Mouse (Mus musculus): ENCODE measurements around the gene Cebpe.

Gene Cebpe

GRCm38 (mm10) chr14:54712074-54712473, at the start of gene Cebpe:
TSS of gene Cebpe (minus strand) at chr14:54712174.
- DNase-seq (ENCODE audit: low read depth, low spot score), result no peak

DNA sequence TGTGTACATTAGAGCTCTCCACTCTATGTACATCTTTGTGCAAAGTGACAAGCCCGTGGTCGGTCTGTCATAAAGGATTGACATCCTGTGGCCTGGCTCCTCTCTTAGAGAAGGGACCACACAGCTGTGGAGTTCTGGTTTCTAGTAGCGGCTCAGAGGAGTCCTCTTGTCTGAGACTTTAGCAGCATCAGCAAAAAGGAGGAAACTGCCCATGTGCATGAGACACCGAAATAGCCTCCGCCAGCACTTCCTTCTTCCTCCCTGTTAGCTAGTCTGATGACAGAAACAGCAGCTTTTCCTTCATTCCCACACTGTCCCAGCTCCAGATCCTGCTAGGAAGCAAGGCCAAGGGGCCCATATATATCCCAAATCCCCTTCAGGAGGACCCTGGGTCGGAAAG, 44.4 kb upstream of the Cebpe start:
- no peak for DNase-seq (ENCODE audit: low read depth, low spot score)

DNA sequence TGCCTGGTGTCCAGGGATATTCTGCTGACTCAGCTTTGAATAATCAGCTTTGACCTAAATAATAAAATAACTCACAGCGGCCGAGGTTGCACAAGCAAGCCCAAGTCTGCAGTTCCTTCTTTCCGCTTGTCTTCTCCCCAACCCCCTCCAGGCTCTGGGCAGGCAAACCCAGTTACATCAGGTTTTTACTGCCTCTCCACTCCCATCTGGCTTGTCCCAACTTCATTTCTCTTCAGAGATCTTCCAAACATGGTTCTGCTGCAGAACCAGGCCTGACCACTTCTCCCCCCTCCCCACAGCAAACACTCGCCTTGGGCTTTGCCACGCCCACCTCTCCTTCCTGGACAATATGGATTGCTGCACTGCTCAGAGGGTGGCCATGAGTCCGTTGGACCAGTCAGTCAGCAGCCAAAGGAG, 42.6 kb upstream of the Cebpe start:
- peak; percentile 68 for DNase-seq (ENCODE audit: low read depth, low spot score)

DNA sequence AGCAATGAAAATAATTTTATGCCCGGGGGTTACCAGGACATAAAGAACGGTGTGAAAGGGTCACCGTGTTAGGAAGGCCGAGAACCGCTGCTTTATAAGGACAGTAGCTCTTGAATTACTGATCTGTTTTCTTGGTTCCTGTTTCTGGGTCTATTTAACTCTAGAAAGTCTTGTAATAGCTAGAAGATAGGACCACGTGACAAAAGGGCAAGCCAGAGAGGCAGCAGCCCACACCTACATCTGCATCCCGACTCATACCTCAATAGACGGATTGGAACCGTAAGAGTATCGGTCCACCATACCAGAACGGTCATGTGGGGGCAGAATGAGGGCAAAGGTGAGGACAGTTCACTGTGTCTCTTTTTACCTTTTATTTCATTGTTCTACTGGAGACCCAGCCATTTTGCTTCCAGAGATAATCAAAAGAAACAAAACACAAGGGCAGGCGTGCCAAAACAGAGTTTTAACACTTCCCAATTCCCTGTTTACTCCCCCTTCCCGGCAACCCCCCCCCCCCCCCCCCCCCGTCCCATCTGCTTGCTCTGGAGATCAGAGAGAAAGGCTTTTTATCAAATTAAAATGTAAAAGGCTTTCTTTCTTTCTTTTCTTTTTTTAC, 42.1 kb upstream of the Cebpe start:
- DNase-seq (ENCODE audit: low read depth, low spot score), result no peak

DNA sequence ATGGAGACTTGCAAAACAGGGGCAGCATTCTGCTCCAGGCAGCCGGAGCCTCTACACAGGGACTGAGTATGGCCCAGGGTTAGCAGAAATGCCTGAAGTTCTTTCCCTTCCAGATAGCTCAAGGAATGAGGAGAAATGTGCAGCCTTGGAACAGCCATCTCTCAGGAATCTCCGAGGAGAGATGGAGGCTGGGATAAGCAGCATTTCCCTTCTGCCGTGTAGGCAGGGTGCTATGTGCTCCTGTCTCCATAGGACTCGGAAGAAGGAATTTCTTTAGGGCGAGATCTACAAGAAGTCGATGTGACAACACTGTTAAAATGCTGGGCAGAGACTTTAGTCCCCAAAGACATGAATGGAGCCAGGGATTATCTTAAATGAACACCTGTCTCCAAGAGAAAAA, 41.0 kb upstream of the Cebpe start:
- DNase-seq (ENCODE audit: low read depth, low spot score), result no peak

- DNase-seq (ENCODE audit: low read depth, low spot score), result no peak
Measured at GRCm38 (mm10) chr14:54751768-54752167, 39.8 kb upstream of the Cebpe start.

DNA sequence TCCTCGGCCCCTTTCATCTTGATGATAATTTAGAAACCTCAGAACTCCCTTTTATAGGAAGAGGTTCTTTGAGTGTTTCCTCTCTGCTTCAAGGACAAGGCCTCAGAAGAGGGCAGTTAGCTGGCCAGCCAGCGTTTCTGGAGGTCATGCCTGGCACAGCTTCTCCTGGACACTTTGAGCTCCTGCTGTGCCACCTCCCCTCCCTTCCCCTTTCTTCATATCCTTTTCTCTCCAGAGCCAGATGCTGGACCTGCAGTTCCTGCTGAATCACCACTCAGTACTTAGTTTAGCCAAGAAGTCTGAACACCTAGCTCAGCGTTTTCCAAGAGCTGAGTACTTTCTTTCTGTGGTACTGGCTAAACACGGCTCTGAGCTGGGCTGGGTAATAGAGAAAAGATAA, 37.3 kb upstream of the Cebpe start:
- no peak for DNase-seq (ENCODE audit: low read depth, low spot score)

DNA sequence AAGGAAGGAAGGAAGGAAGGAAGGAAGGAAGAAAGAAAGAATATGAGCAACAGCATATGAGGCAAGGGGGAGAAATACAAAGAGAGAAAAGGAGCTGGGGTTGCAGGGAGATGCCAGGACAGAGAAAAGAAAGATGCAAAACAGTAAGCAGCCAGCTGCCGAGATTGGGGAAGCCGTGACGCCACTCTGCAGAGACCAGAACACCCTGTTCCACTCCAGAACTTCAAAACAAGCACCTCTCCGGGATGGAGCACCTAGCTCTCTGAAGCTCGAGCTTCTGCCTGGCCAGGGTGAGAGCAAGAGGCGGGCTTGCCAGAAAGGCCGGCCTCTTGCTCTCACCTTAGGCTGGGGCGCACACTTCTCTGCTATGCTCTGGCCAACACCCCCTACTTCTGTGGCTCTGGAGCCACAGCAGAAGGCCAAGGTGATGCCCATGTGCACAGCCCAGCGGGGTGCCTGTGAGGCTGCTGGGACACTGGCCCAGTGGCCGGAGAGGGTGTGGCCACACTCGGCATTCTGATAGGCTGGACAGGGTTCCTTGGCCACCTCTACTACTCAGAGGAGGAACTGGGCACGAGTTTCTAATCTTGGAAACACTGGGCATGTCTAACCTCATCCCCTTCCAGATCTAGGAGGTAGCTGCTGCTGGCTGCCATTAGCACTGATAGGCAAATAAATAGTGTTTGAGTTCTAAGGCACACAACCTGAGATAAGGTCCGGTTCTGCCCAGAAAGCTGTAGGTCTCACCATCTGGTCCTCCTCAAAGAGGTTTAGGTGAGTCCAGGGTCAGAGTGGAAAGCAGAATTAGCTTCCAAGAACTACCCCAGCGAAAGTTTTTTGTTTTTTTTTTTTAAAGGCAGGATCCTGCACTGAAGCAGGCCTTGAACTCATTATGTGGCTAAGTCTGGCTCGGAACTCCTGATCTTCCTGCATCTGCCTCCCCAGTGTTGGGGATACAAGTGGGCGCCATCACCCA, 36.3 kb upstream of the Cebpe start:
- peak; percentile 66 for DNase-seq (ENCODE audit: low read depth, low spot score)

- no peak for DNase-seq (ENCODE audit: low read depth, low spot score)
Measured at GRCm38 (mm10) chr14:54746038-54746437, 34.1 kb upstream of the Cebpe start.

GRCm38 (mm10) chr14:54744473-54744872, 32.5 kb upstream of the Cebpe start:
- DNase-seq (ENCODE audit: low read depth, low spot score), result no peak

DNA sequence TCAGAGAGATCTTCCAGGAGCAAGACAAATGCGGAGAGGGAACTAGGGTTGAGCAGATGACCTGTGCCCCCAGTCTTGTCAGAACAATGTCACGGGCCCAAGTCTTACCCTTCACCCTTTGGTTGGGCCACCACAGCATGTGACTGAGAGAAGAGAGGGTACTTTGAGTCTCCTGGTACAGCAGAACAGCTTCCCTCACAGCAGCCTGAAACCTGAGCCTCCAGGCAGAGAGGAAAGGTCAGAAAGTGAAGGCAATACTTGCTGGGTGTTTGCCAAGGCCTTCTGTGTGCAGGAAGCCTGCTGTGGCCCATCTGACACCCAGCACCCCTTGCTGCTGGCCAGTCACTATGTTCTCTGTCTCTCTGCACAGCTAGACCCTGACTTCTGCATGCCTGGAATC, 30.4 kb upstream of the Cebpe start:
- no peak for DNase-seq (ENCODE audit: low read depth, low spot score)

GRCm38 (mm10) chr14:54741721-54742120, 29.7 kb upstream of the Cebpe start:
- no peak for DNase-seq (ENCODE audit: low read depth, low spot score)

DNA sequence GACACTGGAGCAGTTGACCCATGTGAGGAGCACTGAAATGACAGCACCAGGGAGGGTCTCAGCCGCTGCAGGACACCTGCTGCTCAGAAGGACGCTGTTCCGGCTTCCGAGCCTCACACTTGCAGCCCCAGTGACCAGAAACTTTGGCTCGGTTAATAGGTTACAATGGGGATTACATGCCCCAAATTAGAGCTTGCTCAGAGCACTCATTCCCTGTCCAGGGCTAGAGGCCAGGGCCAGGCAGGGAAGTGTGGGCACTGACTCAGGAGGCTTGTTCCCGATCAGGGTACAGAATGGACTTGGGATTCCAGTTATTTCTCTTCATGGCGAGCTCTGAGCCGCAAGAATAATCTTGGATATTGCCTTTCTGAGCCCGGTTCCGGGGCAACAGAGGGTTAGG, 25.7 kb upstream of the Cebpe start:
- no peak for DNase-seq (ENCODE audit: low read depth, low spot score)

DNA sequence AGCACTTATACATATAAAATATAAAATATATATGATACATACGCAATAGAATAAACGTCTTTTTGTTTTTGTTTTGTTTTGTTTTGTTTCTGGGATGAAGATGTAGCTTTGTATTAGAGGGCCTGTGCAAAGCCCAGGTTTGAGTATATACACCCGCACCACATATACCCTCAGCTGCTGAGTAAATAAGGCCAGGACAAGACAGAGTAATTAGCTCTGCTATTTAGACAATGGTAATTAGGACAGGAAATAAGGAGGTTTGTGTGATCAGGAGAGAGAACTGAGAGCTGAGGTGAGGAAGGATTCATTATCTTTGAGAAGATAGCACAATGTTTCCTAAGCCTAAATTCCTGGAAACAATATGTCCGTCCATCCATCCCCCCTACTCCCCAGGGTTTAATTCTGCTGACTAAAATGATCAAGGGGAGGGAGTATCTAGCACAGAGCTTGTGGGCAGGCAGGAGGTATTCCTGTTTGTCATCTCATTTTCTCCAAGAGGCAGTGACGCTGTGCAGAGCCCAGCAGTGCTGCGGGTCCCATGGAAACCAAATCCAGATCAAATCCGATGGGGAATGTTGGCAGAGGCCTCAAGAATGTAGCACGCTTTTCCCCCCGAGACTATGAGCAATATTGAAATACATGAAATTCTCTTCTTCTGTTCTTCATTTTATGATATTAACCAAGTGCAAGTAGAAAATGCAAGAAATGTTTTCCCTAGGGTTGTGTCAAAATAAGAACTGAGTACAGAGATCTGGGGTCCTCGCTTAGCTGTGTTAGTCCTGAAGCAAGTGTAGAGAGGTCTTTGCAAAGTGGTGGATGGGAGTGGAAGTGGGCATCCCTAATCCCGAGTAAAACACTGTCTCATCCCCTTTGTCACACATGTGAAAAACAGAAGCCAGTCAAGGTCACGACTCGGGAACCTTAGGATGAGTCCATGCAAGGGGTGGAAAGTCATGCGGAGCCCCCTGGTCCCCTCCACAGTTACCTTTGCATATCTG, 24.9 kb upstream of the Cebpe start:
- DNase-seq (ENCODE audit: low read depth, low spot score), result no peak

DNA sequence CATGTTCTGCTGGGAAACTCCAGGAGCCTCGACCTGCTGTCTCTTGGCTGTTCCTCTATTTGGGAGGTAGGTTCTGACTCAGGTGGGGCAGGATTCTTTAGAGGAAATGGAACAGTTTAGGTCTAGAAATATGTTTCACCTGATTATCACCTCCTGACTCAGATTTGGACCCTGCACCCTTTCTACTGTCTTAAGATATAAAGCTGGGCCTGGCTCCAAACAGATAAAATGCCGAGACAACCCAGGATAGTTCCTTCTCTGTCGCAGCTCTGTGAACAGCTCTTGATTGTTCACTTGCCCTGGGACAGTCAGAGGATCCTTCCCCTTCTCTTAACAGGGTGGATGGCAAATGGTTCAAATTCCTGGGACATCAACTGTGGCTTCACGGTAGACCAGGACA, 23.2 kb upstream of the Cebpe start:
- no peak for DNase-seq (ENCODE audit: low read depth, low spot score)

GRCm38 (mm10) chr14:54734004-54734403, 22.0 kb upstream of the Cebpe start:
- no peak for DNase-seq (ENCODE audit: low read depth, low spot score)

GRCm38 (mm10) chr14:54732206-54732605, 20.2 kb upstream of the Cebpe start:
- DNase-seq (ENCODE audit: low read depth, low spot score), result no peak

- no peak for DNase-seq (ENCODE audit: low read depth, low spot score)
Measured at GRCm38 (mm10) chr14:54730305-54730704, 18.3 kb upstream of the Cebpe start.

- DNase-seq (ENCODE audit: low read depth, low spot score), result no peak
Measured at GRCm38 (mm10) chr14:54728823-54729653, 17.1 kb upstream of the Cebpe start.

DNA sequence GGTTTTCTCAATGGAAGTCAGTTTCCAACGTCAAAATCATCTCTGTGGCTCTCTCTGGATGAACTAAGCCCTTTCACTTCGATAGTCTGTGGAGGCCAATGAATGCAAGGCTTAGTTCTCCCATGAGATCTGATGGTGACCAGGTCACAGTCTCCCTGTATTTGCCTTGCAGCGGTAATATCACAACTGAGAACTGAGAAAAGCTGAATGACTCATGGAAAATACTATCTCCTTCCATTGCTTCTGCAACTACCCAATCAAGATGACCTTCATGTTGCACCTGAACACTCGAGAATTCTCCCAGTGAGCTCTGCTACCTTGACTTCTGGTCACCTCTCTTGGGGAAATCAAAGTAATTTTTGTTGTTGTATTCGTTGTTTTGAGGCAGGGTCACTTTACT, 15.6 kb upstream of the Cebpe start:
- no peak for DNase-seq (ENCODE audit: low read depth, low spot score)

DNA sequence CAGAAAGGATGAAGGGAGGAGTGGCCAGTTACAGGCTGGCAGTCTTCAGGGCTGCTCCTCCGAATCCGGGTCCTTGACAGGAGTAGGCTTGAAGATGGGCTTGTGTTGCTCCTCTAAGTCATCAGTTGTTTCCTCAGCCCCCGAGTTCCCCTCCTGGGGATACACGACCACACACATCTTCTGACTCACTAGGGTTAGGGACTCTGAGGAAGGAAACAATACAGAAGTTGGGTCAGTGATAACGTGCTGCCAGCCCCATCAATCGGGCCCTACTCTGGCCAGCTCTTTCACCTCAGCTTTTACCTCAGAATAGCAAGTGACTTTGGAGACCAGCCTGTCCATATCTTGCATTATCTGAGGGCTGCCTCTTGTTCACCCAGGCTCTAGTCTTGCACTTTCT, 12.1 kb upstream of the Cebpe start:
- DNase-seq (ENCODE audit: low read depth, low spot score), result no peak
